ENCODE assay signal across 23 mouse cellular contexts in the genomic region with DNA sequence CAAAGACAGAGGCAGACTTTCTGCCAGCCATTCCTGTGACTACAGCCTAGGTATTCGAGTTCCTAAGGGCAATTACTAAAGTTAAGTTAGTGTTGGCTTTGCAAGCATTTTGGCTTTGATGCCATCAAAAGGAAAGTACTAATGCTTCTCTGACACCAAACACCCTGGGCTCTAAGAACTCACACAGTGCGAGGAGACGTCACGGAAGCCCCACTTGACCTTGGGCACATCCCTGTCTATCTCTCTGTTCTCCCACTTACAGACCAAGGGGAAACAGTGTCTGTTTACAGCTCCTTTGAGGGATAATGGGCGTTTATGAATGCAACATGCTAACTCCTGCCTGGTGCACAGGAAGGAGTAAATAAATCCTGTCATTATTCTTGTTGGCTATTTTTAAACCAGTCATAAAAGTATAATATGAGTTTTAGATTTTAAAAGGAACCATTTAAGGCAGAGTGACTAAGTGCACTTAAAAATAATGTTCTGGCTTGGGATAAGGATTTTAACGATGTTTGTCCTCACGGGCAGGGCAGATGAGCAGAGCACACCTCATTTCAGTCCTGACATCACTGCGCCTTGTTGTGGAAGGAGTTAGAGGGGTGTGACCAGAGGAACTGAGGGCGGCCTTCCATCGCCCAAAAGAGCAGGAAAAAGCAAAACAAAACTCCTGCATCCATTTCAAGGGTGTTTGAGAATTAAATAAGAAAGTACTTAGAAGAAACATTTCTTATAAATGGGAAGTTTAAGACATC. TPM values are rescaled to one million over a fixed set of nuclear protein-coding genes. Genes with fewer than 3 reads are reported as not detected.
A peak's percentile ranks its signal among the peaks of the same experiment; 100 is the strongest.
DNase-seq lines count a peak whose midpoint lies in the region; ATAC-seq and TF ChIP-seq lines count a peak whose summit lies in the region.
"Had no signal": no experiment of that assay in that cellular context is flagged by ENCODE, and none has a peak within 500 bp of the region (broad histone marks: within the 10 kb centered on the region; RNA-seq: fewer than 3 reads in every experiment).

No protein-coding gene starts in this region.

- H3K4me2 ChIP-seq in heart, embryonic 14.5 days (ENCODE audit: low read length): no peak overlapping the region
- no peak overlapping the region for H3K4me2 ChIP-seq in heart, embryonic 11.5 days
- H3K4me2 ChIP-seq in kidney, postnatal 0 days (ENCODE audit: low read length): peak overlapping the region; percentile 27; the same call in 1 of the 2 replicates
- H3K4me2 ChIP-seq in forebrain, embryonic 16.5 days (ENCODE audit: low read length): no peak overlapping the region
- H3K4me2 ChIP-seq: embryonic facial prominence, embryonic 13.5 days had no signal

- H3K27ac ChIP-seq in heart, embryonic 14.5 days (replicated peaks in 1 of 2; ENCODE audit: control insufficient read depth in 1 of 2, insufficient read depth in 1 of 2, low read depth in 2 of 2, low read length in 2 of 2): peak overlapping the region; percentile 20 to 35; a peak in 1 of 4 replicates
- H3K27ac ChIP-seq in heart, embryonic 11.5 days (ENCODE audit: low read depth, low read length): no peak overlapping the region
- peak overlapping the region; percentile 84 for H3K27ac ChIP-seq in kidney, postnatal 0 days
- H3K27ac ChIP-seq in forebrain, embryonic 16.5 days (ENCODE audit: low read length): no peak overlapping the region
- H3K27ac ChIP-seq: embryonic facial prominence, embryonic 13.5 days had no signal

- H3K9me3 ChIP-seq in heart, embryonic 14.5 days (ENCODE audit: control insufficient read depth, low read length): no peaks in the 10 kb centered on the region
- no peaks in the 10 kb centered on the region for H3K9me3 ChIP-seq in heart, embryonic 11.5 days (replicated peaks; ENCODE audit: control insufficient read depth, low read length)
- H3K9me3 ChIP-seq in kidney, postnatal 0 days (replicated peaks; ENCODE audit: low read length): no peaks in the 10 kb centered on the region
- H3K9me3 ChIP-seq in forebrain, embryonic 16.5 days (ENCODE audit: control insufficient read depth, low read length): no peaks in the 10 kb centered on the region
- H3K9me3 ChIP-seq: embryonic facial prominence, embryonic 13.5 days had no signal

- ATAC-seq in heart, embryonic 14.5 days (ENCODE audit: insufficient number of reproducible peaks, insufficient read depth, low FRiP score, low read depth): no peak
- ATAC-seq in heart, embryonic 11.5 days (replicated peaks; ENCODE audit: insufficient number of reproducible peaks, low FRiP score, low TSS enrichment): no peak
- no peak for ATAC-seq in kidney, postnatal 0 days (replicated peaks; ENCODE audit: low FRiP score, low read depth)
- ATAC-seq in forebrain, embryonic 16.5 days: no peak
- ATAC-seq: forebrain, embryonic 14.5 days; hindbrain, embryonic 16.5 days had no signal

- DNase-seq in testis, postnatal 14 days (ENCODE audit: low spot score): peak; percentile 11
- no peak for DNase-seq in testis, postnatal 10 days (ENCODE audit: low spot score)
- peak; percentile 77 for DNase-seq in kidney, postnatal 0 days (ENCODE audit: low spot score)
- DNase-seq in spleen, adult 12 weeks (ENCODE audit: low spot score): no peak
- DNase-seq: adrenal gland, adult 8-10 months; cerebellum, adult 11 months; cerebellum, postnatal 10 days; left cerebral cortex, postnatal 4 days; liver; midbrain, embryonic 14.5 days; spleen, adult 18-20 months had no signal

- peaks cover 2% of the 10 kb centered on the region; the same call in 1 of the 2 replicates for H3K36me3 ChIP-seq in heart, embryonic 14.5 days (ENCODE audit: control insufficient read depth, insufficient read depth, low read length)
- H3K36me3 ChIP-seq in heart, embryonic 11.5 days (ENCODE audit: control insufficient read depth, insufficient read depth, low read length): no peaks in the 10 kb centered on the region
- H3K36me3 ChIP-seq in kidney, postnatal 0 days (ENCODE audit: insufficient read depth, low read length): 0 out of 2 replicates have a peak, but pooled peaks cover 8% of the 10 kb centered on the region
- H3K36me3 ChIP-seq in forebrain, embryonic 16.5 days (ENCODE audit: control insufficient read depth, insufficient read depth): no peaks in the 10 kb centered on the region
- H3K36me3 ChIP-seq: embryonic facial prominence, embryonic 13.5 days had no signal

- no peak overlapping the region for H3K9ac ChIP-seq in heart, embryonic 14.5 days (ENCODE audit: low read length)
- no peak overlapping the region for H3K9ac ChIP-seq in heart, embryonic 11.5 days (ENCODE audit: low read depth, low read length)
- H3K9ac ChIP-seq in kidney, postnatal 0 days (ENCODE audit: low read depth, low read length): no peak overlapping the region
- no peak overlapping the region for H3K9ac ChIP-seq in forebrain, embryonic 16.5 days (replicated peaks; ENCODE audit: low read depth, low read length)
- H3K9ac ChIP-seq: embryonic facial prominence, embryonic 13.5 days had no signal

- 59% methylated on average over 10 of the region's 10 CpGs for WGBS in heart, embryonic 14.5 days
- WGBS in heart, embryonic 11.5 days (ENCODE audit: insufficient replicate concordance): 57% methylated on average over 10 of the region's 10 CpGs
- WGBS in kidney, postnatal 0 days: 24% methylated on average over 10 of the region's 10 CpGs
- 70% methylated on average over 10 of the region's 10 CpGs for WGBS in forebrain, embryonic 16.5 days

- no peak for TF ChIP-seq CTCF in kidney, postnatal 0 days (IDR thresholded peaks at IDR 0.05; ENCODE audit: low read depth)

- no peak overlapping the region for H3K4me3 ChIP-seq in heart, embryonic 14.5 days (ENCODE audit: control insufficient read depth in 1 of 2, insufficient read depth in 1 of 2, low read depth in 1 of 2, low read length in 2 of 2)
- no peak overlapping the region for H3K4me3 ChIP-seq in heart, embryonic 11.5 days (ENCODE audit: low read depth, low read length)
- no peak overlapping the region for H3K4me3 ChIP-seq in kidney, postnatal 0 days (replicated peaks; ENCODE audit: low read depth, low read length)
- no peak overlapping the region for H3K4me3 ChIP-seq in forebrain, embryonic 16.5 days (replicated peaks; ENCODE audit: low read length)
- H3K4me3 ChIP-seq: embryonic facial prominence, embryonic 13.5 days; myocyte had no signal

- peaks cover 11 to 38% of the 10 kb centered on the region in 2 experiments for H3K4me1 ChIP-seq in heart, embryonic 14.5 days (ENCODE audit: control insufficient read depth in 2 of 2, insufficient read depth in 2 of 2, low read length in 2 of 2)
- peaks cover 30% of the 10 kb centered on the region for H3K4me1 ChIP-seq in heart, embryonic 11.5 days (ENCODE audit: control insufficient read depth, insufficient read depth, low read length)
- H3K4me1 ChIP-seq in kidney, postnatal 0 days (replicated peaks; ENCODE audit: insufficient read depth, low read length): peaks cover 19% of the 10 kb centered on the region
- no peaks in the 10 kb centered on the region for H3K4me1 ChIP-seq in forebrain, embryonic 16.5 days (replicated peaks; ENCODE audit: control insufficient read depth, insufficient read depth, low read length)

- no peaks in the 10 kb centered on the region for H3K27me3 ChIP-seq in heart, embryonic 14.5 days (ENCODE audit: control insufficient read depth, insufficient read depth, low read length)
- no peaks in the 10 kb centered on the region for H3K27me3 ChIP-seq in heart, embryonic 11.5 days (ENCODE audit: control insufficient read depth, insufficient read depth, low read length)
- H3K27me3 ChIP-seq in kidney, postnatal 0 days (ENCODE audit: insufficient read depth, low read length): no peaks in the 10 kb centered on the region
- no peaks in the 10 kb centered on the region for H3K27me3 ChIP-seq in forebrain, embryonic 16.5 days (replicated peaks; ENCODE audit: control insufficient read depth, insufficient read depth, low read length)
- H3K27me3 ChIP-seq: embryonic facial prominence, embryonic 13.5 days had no signal

RNA-seq across cellular contexts. Expression of a gene that starts 22.2 kb away (rescaled TPM):
- polyA plus RNA-seq in heart, embryonic 14.5 days (2014; fragmentation: Nextera tagmentation; extraction: Ambion mirVana): 6.2 and 6.7 TPM in 2 replicates
- polyA plus RNA-seq in heart, embryonic 11.5 days (2014; fragmentation: Nextera tagmentation; extraction: Ambion mirVana): 6.0 and 9.6 TPM in 2 replicates
- 7.6 and 7.9 TPM in 2 replicates for polyA plus RNA-seq in kidney, postnatal 0 days (2015; fragmentation: Nextera tagmentation; extraction: Ambion mirVana)
- 1.1 and 1.3 TPM in 2 replicates for polyA plus RNA-seq in forebrain, embryonic 16.5 days (2015; fragmentation: Nextera tagmentation; extraction: Ambion mirVana)

RNA-seq across cellular contexts. Expression of a gene that starts 52.0 kb away (rescaled TPM):
- polyA plus RNA-seq in heart, embryonic 14.5 days (2014; fragmentation: Nextera tagmentation; extraction: Ambion mirVana): 0.39 and 0.61 TPM in 2 replicates
- polyA plus RNA-seq in heart, embryonic 11.5 days (2014; fragmentation: Nextera tagmentation; extraction: Ambion mirVana): 0.11 and 0.33 TPM in 2 replicates
- 0.03 TPM in 1 of 2 replicates, not detected in the other for polyA plus RNA-seq in kidney, postnatal 0 days (2015; fragmentation: Nextera tagmentation; extraction: Ambion mirVana)
- not detected in 2 replicates for polyA plus RNA-seq in forebrain, embryonic 16.5 days (2015; fragmentation: Nextera tagmentation; extraction: Ambion mirVana)
- polyA plus RNA-seq: brain, embryonic 14.5 days; C2C12; embryonic facial prominence, embryonic 13.5 days; forebrain, embryonic 14.5 days; hindbrain, embryonic 16.5 days; intestine, embryonic 16.5 days; liver, embryonic 16.5 days; midbrain, embryonic 14.5 days; myocyte; thymus, postnatal 0 days had no signal

Comparison
In these comparisons a context has a peak if more than half of its experiments do, and no peak if none do; other contexts are left out.
1. H3K27ac ChIP-seq: peak in heart, embryonic 14.5 days (2 of 2) and kidney, postnatal 0 days (single experiment); none in heart, embryonic 11.5 days (single experiment) and forebrain, embryonic 16.5 days (single experiment).
2. DNase-seq: peak in testis, postnatal 14 days (single experiment) and kidney, postnatal 0 days (single experiment); none in testis, postnatal 10 days (single experiment) and spleen, adult 12 weeks (single experiment).